Comparison of ENCODE assay signal across 7 mouse cellular contexts in the genomic region with DNA sequence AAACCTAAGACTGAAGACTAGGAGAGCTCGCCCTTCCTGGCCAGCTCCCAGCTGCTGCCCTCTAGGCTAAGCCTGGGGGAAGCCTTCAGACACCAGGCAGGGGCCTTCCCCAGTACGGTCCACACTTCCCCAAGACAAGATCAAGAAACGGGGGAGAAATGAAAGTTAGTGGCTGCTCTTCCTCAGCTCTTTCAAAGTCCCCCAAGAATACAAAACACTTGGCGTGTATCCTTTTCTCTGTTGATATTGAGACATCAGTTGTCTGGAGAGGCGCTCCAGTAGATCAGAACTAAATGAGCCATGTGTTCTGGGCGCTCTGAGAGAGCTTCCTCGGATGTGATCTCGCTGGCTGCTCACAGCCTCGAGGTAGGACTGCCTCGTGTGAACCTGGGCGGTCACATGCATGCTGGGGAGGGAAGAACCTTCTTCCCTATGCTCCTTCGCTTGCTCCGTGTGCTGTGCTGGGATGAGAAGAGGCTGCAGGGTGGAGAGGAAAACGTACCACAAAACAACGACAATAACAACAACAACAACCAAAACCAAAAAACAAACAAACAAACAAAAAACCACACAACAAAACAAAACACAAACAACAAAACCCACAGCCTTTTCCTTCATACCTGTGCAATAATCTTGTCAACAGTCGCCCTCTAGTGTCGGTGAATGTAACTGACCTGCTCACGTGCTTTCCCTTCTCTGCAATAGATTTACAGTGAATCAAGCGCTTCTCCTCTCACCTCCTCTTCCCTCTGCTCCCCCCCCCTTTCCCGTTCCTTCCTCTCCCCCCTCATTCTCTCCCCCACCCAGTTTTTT. TPM values are rescaled to one million over a fixed set of nuclear protein-coding genes. Genes with fewer than 3 reads are reported as not detected.
A peak's percentile ranks its signal among the peaks of the same experiment; 100 is the strongest.
DNase-seq lines count a peak whose midpoint lies in the region; ATAC-seq and TF ChIP-seq lines count a peak whose summit lies in the region.

No protein-coding gene starts in this region.

- TF ChIP-seq POLR2A in cerebellum, adult 2 months (IDR thresholded peaks at IDR 0.05; ENCODE audit: borderline replicate concordance, insufficient read depth, low read length): no peak

- H3K36me3 ChIP-seq in hindbrain, embryonic 16.5 days (ENCODE audit: control insufficient read depth, insufficient read depth, low read length): no peaks in the 10 kb centered on the region

- H3K9ac ChIP-seq in hindbrain, embryonic 16.5 days (ENCODE audit: low read depth, low read length): peak overlapping the region; percentile 42; the same call in 1 of the 2 replicates

- H3K27ac ChIP-seq in cerebellum, adult 2 months (ENCODE audit: insufficient read depth, low read length): no peak overlapping the region
- H3K27ac ChIP-seq in hindbrain, embryonic 16.5 days (ENCODE audit: low read depth, low read length): no peak overlapping the region

- H3K27me3 ChIP-seq in cerebellum, adult 2 months (ENCODE audit: control insufficient read depth, insufficient read depth, low read length): no peaks in the 10 kb centered on the region
- no peaks in the 10 kb centered on the region; the same call in 1 of the 2 replicates for H3K27me3 ChIP-seq in hindbrain, embryonic 16.5 days (replicated peaks; ENCODE audit: control insufficient read depth, insufficient read depth, low read length)

- 18% methylated on average over 20 of the region's 20 CpGs for WGBS in cerebellum, adult 2 months
- WGBS in hindbrain, embryonic 16.5 days: 19% methylated on average over 20 of the region's 20 CpGs

- ATAC-seq in hindbrain, embryonic 16.5 days: peak; percentile 73

- no peak overlapping the region for H3K4me3 ChIP-seq in cerebellum, adult 2 months (replicated peaks; ENCODE audit: insufficient read depth, low read depth, low read length)
- H3K4me3 ChIP-seq in hindbrain, embryonic 16.5 days (ENCODE audit: low read length): peak overlapping the region; percentile 22

- H3K9me3 ChIP-seq in hindbrain, embryonic 16.5 days (ENCODE audit: control insufficient read depth, low read length): no peaks in the 10 kb centered on the region

- peak; percentile 84 for DNase-seq in R1 (ENCODE audit: low read depth, low spot score)
- peak; percentile 73 for DNase-seq in cerebellum, adult 2 months
- peak; percentile 86 for DNase-seq in forelimb bud, embryonic 11.5 days (ENCODE audit: low read depth, low spot score)
- peak; percentile 65 for DNase-seq in left cerebral cortex, adult 11 months (ENCODE audit: low spot score)
- peak; percentile 39 to 79 for DNase-seq in lung, postnatal 4 days
- DNase-seq in right cerebral cortex, postnatal 10 days (ENCODE audit: low spot score in 2 of 2): peak; percentile 75 to 83

- TF ChIP-seq CTCF in cerebellum, adult 2 months (IDR thresholded peaks at IDR 0.05; ENCODE audit: borderline replicate concordance, insufficient read depth, low read depth, low read length): peak; percentile 48

- peak overlapping the region; percentile 53 for H3K4me2 ChIP-seq in hindbrain, embryonic 16.5 days (ENCODE audit: low read length)

- peaks cover 16% of the 10 kb centered on the region for H3K4me1 ChIP-seq in cerebellum, adult 2 months (ENCODE audit: control insufficient read depth, insufficient read depth, low read length)
- H3K4me1 ChIP-seq in hindbrain, embryonic 16.5 days (ENCODE audit: control insufficient read depth, insufficient read depth, low read depth, low read length): peaks cover 10% of the 10 kb centered on the region

RNA-seq across cellular contexts. Expression of gene Ccnl1, which starts 28.0 kb away (rescaled TPM):
- polyA plus RNA-seq in cerebellum, adult 2 months (2012; rRNA removed): 85.6 and 96.7 TPM in 2 replicates
- 53.2 and 60.5 TPM in 2 replicates for polyA plus RNA-seq in hindbrain, embryonic 16.5 days (2015; fragmentation: Nextera tagmentation; extraction: Ambion mirVana)
